Mouse (Mus musculus): ENCODE measurements around the gene Zbtb48.

Zbtb48 gene

DNA sequence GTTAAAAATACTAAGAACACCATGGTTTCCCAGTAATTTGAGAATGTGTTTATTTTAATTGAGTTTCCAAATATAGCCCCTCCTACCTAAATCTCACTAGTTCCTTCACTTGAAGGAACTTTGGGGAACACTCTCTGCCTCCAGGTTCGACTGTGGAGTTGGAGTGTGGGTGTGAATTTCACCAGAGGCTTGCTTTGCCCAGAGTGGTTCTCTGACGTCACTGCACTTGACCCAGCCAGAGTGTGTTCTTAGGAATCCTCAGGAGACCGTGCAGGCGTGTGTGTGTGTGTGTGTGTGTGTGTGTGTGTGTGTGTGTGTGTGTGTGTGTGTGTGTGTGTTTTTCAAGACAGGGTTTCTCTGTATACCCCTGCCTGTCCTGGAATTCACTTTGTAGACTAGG, 26.6 kb downstream of the Zbtb48 start:
- DNase-seq (ENCODE audit: low spot score): no peak

DNA sequence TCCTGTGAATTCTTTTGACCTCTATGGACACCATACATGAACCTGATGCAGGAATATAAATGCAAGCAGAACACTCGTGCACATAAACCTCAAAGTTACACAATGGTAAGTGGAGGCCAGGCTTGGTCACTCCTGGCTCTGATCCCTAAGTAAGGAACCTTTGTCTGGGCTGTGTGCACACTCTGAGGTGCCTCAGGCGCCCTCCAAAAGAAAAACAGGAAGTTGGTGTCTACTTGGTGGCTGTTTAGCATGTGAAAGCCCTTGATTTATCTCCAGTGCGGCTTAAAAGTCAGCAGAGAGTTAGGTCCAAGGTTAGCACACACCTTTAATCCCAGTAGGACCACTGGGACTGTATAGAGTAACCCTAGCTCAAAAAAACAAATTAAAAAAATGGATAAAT, 28.0 kb downstream of the Zbtb48 start:
- DNase-seq (ENCODE audit: low spot score): no peak

DNA sequence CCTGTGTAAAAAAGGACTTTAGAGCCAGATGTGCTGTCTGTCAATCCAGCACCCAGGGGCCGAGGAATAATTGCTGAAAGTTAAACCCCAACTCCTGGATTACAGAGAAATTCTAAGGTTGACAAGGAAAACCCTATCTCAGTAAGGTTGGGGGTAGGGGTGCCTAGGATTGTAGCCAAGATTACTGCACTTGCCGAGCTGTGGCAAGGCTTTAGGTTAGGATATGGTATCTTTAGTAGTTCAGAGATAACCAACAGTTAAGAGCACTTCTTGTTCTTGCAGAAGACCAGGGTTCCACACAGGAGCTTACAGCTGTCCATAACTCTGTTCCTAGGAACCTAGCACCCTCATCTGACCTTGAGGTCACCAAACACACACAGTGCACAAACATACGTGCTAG, 29.8 kb downstream of the Zbtb48 start:
- no peak for DNase-seq (ENCODE audit: low spot score)

DNA sequence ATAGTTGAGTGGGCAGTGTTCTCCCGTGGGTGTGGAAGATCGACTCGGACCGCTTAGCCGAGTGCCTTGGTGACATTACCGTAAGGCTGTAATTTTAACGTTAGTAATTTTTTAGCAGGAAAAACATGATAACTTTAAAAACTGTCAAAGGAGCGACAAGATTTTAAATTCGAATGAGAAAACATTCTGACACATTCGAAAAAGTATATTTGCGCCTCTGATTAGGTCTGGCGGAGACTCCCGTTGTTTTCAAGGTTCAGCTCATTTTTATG, 30.6 kb downstream of the Zbtb48 start:
- DNase-seq (ENCODE audit: low spot score): no peak

DNA sequence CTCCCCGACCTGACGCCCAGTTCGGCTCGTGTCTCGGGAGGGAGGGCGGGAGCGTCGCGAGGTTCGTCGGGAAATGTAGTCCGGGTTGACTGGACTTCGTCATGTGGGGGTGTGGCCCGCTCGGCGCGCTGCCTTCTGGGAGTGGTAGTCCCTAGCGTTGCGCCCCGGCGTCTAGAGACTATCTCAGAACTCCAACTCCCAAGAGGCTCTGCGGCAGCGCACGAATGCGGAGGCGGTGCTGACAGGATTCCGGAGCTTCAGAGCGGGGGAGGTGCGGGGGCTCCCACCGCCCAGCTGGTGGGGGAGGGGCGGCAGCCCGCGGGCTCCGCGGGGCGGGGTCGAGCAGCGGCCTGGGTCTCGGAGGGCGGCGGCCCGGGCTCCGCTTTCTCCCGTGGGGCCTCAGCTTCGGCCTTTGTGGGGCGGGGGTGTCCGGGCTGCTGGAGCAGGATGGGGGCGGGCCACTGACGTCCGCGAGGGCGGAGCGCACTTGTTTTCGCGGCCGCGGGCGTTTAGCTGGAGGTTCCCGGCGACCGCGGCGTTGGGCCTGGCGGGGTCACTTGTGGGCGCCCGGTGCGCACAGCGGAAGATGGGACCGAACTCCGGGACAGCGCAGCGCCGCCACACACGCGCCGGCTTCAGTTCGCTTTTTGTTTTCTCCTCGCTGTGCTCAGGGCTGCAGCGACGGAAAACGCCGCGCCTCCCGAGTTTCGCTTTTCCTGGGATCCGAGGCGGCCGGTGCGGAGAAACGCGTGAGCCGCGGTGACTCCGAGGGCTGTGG, 31.1 kb downstream of the Zbtb48 start, which contains the start of gene Phf13:
TSS of gene Phf13 (minus strand) at position 86 of the 778 bp plus-strand sequence.
- DNase-seq (ENCODE audit: low spot score): peak; percentile 96

DNA sequence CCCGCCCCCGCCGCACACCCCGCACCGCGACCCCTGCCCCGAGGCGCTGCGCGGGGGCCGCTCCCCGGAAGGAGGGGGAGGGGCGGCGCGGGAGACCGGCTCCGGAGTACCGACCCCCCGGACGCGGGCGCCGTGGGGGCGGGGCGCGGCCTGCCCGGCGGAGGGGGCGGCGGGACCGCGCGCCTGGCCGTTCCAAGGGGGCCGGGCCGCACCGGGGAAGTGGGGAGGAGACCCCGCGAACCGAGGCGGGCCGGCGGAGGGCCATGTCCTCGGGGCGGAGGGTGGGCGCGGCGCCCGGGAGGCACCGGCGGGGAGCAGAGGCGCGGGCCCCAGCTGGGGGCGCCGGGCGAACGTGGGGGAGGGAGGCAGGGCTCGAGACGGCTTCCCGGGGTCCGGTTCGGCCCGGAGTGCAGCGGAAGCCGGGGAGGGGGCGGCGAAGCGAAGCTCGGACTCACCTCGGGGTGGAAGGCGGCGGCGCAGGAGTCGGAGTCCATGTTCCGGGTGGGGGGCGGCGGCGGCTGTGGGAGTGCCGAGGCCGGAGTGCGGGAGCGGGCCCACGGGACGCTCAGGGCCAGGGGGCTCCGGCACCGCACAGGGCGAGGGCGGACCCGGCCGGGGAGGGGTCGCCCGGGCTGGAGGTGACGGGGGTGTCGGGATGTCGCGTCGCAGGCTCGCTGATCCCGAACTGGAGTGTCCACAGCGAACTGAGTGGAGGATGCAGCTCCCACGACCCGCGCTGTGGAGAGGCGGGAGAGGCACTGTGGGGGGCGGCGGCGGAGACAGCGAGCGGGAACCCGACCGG, 31.9 kb downstream of the Zbtb48 start:
- no peak for DNase-seq (ENCODE audit: low spot score)

DNA sequence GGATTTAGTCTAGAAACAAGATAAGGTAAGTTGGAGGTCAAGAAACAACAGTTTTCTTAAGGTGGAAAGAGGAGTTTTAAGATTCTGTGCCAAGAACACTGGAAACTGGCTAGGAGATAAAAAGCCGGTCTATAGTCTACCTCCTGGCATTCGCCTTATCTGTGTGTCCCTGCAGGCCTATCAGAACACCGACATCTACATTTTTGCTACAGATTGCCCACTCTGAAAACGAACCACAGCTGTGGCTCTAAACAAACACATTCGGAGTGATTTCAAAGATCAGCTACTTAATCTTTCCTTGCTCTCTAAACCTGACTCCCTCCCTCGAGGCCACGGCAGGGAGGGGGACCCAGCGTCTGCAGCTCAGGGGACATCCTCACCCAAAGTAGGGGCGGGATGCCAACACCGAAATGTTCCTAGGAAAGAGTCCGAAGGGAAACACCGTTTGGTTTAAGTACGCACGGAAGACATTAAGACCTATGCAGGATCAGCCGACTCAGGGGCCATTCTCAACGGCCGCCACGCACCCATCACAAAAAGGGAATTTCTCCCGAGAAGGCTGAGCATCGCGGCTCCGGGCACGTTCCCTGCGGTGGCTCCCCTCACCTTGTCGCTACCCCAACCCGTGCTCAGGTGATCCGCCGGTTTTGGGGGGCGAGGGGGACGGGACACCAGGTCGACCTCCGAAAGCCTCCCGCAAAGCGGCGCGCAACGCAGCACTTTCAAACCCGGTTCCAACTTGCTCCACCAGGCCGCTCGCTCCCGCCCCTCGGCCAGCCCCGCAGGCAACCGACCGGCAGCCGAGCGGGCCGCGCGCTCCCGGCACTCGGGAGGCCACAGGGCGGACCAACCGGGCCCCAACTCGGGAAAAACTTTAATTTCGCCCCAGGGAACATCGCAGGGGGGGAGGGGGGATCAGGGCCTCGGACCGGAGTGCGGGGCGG, 33.0 kb downstream of the Zbtb48 start:
- DNase-seq (ENCODE audit: low spot score): no peak

DNA sequence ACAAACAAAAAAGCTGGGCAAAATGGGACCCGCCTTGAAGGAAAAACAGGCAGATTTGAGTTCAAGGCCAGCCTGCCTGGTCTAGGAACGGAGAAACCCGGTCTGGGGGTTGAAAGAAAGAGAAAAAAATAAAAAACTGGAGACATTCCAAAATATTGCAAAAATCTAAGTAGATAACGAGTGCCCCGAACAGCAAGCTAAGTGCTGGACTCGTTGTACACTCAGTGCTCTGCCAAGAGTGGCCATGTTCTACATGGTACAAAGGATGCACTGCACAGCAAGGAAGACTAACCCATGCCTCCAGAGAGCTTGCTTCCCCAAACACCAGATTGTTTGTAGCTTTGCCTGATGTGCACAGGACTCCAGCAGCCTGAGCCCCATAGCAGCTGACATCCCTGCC, 34.4 kb downstream of the Zbtb48 start:
- DNase-seq (ENCODE audit: low spot score): no peak

DNA sequence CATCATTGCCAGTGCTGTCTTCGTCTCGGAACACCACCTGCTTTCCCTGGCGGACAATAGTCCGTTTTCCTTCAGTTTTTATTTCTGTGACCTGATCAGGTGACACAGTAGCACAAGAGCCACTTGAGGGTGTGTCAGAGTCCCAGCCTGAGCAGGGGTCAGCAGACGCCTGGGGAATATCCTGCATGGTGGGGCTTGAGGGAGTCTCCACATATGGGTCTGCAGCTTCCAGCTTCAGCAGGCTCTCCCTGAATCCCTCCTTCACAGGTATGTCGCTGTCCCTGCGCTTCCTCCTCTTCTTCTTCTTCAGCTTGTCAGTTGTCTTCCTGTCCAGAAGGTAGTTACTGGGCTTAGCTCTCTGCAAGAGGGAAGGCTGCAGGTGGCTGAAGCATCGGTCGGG, 35.4 kb downstream of the Zbtb48 start:
- no peak for DNase-seq (ENCODE audit: low spot score)

DNA sequence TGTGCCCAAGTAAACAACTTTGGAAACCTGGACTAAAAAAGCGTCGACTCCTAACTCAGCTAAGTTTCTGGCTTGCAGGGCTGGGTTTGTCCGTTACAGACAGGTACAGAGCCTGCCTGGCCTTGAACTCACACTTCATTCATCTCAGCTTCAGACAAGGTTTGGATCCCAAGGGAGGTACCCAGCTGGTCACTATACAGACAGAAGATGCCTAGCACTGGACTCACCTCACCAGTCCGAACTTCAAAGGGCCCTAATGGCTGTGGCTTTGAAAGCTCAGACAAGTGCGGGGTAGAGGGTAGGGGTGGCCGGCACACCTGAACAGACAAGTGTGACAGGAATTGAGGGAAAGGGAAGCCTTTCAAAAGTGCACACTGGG, 38.4 kb downstream of the Zbtb48 start:
- DNase-seq (ENCODE audit: low spot score): no peak

DNA sequence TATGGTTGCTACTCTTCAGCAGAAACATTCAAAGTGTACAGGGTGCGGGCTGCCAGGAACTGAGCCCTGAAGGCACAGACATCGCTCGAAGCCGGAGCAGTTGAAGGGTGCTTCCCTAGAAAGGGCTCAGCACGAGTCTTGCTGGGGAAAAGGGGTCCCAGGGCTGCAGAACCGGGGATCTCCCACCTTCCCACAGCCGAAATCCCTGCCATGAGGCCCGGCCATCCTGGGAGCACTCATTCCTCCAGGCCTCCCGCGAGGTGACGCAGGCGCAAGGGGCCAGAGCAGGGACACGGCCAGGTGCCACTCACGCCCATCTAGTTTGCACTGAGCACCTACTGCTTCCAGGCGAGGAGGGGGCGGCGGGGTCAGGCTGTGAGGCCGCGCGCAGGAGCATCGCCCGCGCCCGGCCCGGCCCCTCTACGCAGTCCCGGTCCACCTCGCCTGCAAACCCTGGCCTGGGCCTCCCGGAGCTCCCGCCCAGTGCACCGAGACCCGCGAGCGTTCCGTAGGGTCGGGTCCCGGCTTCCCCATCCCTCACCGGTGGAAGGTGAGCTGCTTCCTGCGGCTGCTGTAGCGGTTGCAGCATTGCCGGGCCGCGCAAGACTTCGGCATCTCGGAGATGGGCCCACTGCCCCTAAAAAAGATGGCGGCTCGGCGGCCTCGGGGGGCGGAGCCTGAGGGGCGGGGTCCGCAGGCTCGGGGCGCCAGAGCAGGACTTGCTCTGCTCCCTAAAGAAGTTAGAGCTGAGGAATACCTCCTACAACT, 38.9 kb downstream of the Zbtb48 start, which contains the start of gene Thap3:
TSS of gene Thap3 (minus strand) at position 656 of the 768 bp plus-strand sequence.
- DNase-seq (ENCODE audit: low spot score): peak; percentile 42

DNA sequence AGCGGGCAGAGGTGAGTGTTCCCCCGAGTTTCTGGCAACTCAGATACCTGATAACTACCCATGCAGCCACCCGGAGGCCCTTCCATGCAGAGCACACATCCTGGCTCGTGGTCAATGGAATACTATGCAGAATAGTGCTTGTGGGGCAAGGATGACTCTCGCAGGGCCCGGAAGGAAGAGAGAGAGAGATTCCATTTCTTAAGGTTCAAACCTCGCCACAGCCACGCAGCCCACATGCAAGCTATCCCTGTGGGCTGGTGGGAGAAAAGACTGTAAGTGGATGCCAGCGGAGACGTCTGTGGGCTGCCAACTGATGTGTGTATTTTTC, 39.5 kb downstream of the Zbtb48 start:
- DNase-seq (ENCODE audit: low spot score): no peak

DNA sequence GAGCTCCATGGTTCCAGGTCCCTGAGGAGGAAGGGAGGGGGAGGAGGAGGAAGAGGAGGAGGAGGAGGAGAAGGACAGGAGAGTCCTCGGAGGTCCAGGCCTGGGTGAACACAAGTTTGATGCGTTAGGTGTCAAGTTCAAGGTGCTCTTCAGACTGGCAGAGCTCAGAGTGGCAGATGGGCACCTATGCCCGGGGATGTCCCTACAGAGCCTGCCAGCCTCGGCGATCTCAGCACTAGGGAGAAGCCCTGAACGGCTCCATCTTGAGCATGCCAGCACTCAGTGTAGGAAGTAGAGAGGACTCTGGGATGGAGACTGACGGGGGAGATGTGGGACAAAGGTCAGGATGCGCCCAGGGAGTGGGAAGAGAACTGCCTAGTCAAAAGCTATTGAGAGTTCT, 40.8 kb downstream of the Zbtb48 start:
- DNase-seq (ENCODE audit: low spot score): no peak

DNA sequence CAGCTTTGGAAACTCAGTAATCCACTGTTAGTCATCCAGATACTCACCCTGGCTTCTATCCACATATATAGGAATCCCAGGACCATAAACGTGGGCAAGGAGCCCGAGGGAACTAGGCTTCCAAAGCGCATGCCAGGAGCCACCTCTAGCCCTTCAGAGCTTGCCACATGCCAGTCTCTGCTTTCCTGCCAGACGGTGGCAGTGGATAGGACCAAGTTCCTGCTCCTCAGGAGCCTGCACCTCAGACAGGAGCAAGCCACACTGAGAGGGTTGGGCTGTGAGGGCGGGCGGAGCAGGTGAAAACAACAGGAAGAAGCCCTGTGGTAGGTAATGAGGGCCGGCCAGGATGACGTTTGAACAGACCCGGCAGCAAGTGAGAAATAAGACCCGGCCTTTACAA, 41.6 kb downstream of the Zbtb48 start:
- DNase-seq (ENCODE audit: low spot score): no peak

DNA sequence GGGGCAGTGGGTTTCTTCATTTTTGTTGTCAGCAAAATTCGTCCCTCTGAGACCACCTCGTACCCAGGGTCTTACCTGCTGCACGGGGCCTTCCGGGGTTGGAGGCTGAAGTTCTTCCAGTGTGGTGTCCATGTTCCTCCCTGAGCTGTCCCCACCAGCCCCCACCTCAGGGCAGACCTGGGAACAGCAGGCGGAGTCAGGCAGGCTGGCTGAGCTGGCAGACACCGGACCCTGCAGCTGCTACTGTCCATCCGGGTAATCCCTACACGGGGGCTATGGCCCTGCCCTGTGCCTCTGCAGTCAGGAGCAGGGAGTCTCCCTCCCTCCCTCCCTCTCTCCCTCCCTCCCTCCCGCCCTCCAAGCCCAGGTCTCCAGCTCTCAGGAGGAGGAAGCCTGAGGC, 43.9 kb downstream of the Zbtb48 start:
- no peak for DNase-seq (ENCODE audit: low spot score)

DNA sequence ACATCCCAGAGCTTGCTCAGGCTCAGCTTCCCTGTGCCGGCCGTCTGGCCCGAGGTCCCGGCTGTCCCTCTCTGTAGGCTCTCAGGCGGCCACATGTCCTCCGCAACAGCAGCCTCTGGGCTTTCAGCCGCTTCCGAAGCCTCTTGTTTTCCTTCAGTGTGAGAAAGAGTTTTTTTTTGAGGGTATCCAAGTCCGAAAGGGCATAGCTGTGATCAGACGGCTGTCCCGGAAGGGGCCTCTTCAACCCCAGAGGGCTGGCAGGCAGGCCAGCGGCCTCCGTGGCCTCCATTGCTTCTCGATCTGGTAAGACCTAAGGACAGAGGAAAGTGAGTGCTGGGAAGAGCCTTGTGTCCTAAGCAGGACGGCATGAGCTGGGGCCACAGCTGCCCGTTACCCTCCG, 44.4 kb downstream of the Zbtb48 start:
- no peak for DNase-seq (ENCODE audit: low spot score)

DNA sequence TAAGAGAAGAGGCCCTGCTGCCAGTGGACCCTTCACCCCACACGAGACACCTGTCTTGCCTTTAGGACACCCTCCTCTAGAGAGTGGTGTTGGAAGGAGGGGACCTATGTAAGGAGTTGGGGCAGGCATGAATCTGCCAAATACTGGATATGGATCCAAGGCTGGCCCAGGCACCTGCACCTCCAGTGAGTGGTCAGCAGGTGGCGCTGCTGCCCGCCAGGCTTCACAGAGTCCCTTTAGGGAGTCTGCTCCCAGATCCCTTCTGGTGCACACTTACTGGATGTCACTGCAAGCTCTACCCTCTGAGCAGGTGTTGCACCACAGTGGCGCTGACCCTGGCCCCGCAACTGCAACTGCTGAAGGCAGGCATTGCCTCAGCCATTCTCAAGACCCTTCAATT, 46.1 kb downstream of the Zbtb48 start:
- DNase-seq (ENCODE audit: low spot score): peak; percentile 59

DNA sequence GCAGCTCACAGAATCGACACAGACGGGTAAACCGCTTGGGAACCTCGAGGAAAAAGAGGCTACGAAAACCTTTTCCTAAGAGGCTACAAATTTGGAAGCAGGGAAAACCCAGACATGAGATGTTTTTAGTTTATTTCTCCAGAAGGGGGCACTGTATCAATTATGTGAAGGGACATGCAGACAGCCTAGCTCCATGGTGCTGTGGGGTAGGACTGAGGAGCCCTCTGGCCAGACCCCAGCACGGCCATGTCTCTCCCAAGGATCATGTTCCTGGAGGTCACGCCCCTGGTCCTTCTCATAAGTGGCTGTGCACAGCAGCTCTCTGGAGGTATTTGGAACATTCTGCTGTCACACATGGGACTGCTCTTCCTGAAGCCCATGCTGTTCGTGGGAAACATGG, 46.8 kb downstream of the Zbtb48 start:
- no peak for DNase-seq (ENCODE audit: low spot score)

DNA sequence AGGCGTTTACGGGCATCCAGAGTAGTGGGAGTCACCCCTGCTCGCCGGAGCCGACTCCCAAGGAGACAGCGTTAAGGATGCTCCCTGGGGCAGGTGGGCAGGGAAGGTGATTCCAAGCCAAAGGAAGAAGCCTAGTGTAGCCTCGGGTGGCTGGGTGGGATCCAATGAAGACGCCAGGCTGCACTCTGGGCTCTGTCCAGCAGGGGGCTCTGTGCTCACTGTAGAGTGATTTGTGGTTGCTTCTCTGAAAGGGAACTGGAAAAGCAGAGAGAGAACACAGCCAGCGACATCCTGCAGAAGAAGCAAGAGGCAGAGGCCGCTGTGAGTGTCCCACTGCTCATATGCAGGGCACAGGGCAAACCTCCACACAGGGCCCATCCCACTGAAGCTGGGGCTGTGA, 49.7 kb downstream of the Zbtb48 start:
- DNase-seq (ENCODE audit: low spot score): peak; percentile 78

DNA sequence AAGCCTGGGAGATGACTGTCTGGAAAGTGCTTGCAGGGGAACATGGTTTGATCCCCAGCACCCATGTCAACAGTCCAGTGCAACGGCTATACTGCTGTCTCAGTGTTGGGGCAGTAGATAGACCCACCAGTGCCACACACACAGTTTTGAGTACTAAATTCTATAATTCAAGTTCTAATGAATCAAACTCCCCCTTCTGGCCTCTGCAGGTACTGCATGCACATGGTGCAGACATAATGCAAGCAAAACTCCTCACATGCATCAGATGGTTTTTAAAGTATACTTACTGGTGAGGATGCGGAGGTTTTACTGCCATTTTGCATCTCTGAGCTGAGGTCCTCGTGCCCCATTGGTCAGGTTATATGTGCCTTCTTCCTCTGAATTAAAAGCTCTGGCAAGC, 52.0 kb downstream of the Zbtb48 start:
- DNase-seq (ENCODE audit: low spot score): peak; percentile 63

DNA sequence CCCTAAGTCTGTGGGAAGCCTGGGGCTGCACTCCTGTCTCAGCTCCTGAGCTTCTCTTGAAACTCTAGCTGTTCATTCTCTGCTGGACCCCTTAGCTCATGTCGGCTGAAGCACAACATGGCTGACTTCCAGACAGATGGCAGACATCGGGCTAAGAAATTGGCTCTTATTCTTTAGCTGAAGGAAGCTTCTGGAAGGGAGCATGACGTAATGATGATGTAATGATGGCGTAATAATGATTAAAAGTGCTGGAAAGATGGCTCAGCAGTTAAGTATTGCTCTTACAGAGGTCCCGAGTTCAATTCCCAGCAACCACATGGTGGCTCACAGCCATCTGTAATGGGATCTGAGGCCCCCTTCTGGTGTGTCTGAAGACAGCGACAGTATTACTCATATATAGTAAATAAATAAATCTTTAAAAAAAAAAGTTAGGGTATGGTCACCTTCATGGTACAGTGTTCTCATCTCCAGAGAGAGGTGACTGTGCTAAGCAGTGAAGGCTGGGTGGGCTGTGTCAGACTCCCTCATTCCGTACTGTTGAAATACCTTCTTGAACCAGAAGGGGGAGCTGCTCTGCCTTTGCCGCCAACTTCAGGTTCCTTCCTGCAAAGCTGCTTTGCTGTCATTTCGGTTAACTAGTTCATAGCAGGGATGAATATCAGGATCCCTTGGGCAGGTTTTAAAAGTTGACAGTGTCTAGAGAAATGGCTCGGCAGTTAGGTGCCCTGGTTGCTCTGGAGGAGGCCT, 55.1 kb downstream of the Zbtb48 start:
- DNase-seq (ENCODE audit: low spot score): no peak
